Mouse (Mus musculus) left cerebral cortex, postnatal 25 days (tissue): ENCODE data around the gene Dcxr. TPM values are rescaled to one million over a fixed set of nuclear protein-coding genes. Genes with fewer than 3 reads are reported as not detected.

Experiments
- DNase-seq, 2 experiments: peaks; one replicate each; pipeline ENCODE4 v3.0.0; 2022; ENCODE audit warnings: low spot score in 2 of 2, mixed read lengths in 1 of 2
- intact Hi-C: fragments of 180-260 bp; cut with DNase I; formaldehyde crosslinking; loops from one replicate; pipeline ENCODE4 v1.15.1; 2025
- total RNA-seq, 2 experiments: library from RNA; stranded (reverse); gene quantifications; 2 replicates each; pipeline ENCODE4 v1.2.3; 2021

Dcxr gene
- total RNA-seq, 2 experiments from 2014 or later, result 6.1 to 7.4 TPM

DNA sequence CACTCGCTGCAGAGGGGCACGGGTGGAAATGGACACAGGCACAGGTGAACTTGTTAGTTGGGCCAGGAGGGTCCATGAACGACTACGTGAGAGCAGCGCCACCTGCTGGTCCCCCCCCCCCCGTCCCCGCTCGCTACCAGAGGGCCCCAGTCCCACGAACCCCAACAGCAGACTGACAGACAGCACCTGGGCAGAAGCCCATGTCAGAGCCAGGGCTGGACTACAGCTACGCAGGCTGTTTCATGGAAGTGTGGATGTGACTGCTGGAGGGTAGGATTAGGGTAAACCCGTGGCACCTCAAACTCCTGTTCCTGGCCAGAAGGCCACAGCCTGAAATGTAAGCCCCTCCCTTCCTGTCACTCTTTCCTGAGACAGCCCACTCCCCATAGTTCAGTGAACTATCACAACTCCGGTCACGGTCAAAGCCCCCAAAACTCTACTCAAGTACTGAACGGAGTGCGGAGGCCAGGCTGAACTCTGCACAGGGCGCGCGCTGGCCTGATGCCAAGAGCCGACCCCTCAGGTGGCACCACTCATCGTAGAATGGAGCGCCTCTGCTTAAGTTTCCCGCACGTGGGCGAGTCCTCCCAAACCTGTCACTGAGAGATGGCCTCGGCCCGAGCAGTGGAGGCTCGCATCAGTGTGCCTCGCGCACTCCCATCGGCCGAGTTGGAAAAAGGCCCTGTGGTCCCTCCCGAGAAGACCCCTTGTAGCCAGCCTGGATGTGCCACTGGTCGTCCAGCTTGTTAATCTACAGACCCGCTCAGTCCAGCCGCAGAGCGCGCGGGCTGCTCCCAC is 14.1 kb downstream of the Dcxr start:
- DNase-seq, result no peak
- intact Hi-C loops, result loop anchor here (2.0 kb wide), 4 partner anchors 54 to 132 kb away; partner anchors contain the start of genes Arhgdia and Sirt7

- intact Hi-C loops, result loop anchor here (2.0 kb wide), 4 partner anchors 53 to 131 kb away; partner anchors contain the start of genes Arhgdia and Sirt7
- DNase-seq, result no peak
Observed at GRCm38 (mm10) chr11:120711980-120712604, 15.0 kb downstream of the Dcxr start.

DNA sequence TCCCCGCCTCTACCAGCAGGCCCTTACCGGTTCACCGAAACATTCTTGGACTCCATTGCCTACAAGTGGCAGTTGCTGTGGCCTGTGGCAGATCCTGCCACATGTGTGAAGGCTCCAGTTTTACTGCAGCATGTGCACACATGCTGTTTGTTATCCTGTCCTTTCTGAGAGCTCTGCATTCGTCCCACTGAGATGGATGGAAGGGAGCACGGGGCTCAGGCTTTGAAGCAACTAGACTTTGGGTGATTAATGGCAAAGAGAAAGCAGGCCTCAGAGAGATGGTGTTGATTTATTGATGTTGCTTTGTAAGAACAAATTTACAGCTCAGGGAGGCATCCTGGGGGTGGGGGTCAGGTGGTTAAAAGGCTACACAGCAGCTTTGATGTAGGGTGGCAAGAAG is 16.4 kb downstream of the Dcxr start:
- DNase-seq, result no peak
- intact Hi-C loops, result no loop called here

- intact Hi-C loops, result no loop called here
- no peak for DNase-seq
Observed at GRCm38 (mm10) chr11:120709551-120709950, 17.5 kb downstream of the Dcxr start.

DNA sequence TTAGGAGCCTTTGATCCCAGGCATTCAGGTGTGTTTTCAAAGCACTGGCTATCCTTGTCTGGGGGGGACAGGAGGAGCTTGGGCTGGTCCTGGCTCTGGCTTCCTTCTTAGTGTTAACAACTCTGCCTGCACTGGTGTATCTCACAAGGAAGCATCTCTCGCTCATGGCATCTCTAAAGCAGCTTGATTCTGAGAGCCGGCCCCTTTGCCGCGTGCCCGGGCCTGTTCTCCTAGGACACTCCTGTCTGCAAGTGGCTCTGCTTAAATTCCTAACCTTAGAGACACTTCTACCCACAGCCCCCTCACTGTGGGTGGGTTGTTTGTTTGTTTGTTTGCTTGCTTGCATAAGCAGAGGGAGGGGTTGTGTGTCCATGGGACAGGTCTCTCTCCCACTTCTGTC is 19.1 kb downstream of the Dcxr start:
- intact Hi-C loops, result no loop called here
- DNase-seq, result no peak

DNA sequence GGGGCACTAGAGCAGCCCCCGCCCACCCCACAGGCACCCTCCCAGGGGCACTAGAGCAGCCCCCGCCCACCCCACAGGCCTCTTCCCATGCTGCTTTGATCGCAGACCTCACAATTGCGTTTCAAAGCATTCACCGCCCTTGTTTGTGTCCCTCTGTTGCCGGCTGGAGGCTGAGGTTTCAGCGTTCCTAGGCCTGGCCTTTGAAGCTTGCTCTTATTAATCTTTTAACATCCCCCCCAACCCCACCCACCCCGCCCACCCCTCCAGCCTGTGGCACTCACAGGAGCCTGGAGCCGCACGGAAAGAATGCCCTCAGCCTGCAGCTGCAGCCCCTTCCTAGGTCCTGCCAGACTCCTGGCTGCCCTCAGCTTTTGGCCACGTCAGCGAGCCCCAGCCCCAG is 19.9 kb downstream of the Dcxr start:
- DNase-seq, result no peak
- intact Hi-C loops, result no loop called here

DNA sequence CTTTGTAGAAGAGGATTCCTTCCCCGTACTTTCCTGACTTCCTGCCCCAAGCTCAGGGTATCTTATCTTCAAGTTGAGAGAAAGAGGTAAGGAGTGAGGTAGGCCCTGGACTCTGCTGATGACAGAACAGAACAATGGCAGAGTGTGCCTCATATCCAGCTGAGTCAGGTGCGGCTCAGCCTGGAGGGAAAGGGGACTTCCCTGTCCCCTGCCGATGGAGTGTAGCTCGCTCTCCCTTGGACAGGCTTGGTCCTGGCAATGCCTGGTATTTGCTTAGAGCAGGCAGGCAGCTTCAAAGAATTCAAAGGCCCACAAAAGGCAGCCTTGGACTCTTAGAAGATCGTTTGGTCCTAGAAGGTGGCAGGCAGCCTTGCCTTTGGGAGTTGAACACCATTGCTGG is 21.0 kb downstream of the Dcxr start:
- intact Hi-C loops, result no loop called here
- DNase-seq, result no peak

DNA sequence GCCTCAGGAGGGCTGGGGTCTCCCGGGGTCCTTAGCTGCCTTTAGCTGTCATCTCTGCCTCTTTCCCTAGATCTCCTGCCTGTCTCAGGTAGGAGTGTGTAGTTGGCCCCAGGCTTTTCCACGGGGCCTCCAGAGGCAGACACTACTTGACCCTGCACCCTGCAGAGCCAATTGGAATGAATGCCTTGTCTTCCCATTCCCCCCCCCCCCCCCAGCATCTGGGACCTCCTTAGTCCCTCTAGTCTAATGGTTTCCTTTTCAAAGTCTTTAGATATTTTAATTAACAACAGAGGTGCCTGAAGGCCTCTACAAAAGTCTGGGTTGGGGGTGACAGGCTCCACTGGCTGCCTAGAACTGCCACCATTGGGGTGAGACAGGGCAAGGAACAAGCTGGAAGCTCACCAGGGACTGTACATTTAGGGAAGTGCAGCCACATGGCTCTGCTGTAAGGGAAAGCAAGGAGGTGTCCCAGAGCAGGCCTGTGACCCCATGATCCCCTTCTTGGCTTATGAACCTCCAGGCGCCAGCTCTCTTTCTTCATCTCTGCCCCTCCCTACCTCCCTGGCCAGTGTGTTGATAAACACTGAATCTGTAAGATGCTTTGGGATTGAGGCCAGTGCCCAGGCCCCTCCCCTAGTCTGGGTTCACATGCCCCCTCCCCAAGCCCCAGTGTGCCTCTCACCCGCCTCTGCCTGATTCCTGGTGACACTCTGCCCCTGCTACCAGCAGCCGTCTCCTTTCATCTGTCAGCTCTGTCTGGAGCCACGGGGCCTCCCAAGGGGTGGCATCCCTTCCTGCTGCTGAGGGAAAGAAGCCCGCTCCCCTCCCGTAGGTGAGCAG is 22.4 kb downstream of the Dcxr start:
- intact Hi-C loops, result no loop called here

GRCm38 (mm10) chr11:120703696-120704454 is 23.2 kb downstream of the Dcxr start:
- intact Hi-C loops, result no loop called here
- DNase-seq, result no peak

More for the DNA sequence above, 22.4 kb downstream of the Dcxr start:
- no peak for DNase-seq

DNA sequence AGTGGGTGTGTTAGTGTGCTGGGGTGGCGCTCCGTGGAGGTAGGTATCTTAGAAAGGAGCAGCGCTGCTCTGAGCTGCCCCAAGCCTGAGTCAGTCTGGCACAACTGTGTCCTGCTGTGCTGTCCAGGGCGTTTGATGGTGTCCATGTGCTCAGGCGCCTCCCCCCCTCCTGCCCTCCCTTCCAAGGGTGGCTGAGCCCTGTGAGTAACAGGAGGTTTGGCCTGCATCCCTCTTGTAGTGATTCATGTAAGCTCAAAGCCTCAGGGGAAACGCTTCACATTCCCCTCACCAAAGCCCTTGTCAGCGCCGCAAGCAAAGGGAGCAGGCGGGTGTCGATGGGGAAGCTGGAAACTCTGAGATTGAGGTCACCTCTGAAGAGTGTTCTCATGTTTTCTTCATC is 29.3 kb downstream of the Dcxr start:
- intact Hi-C loops, result no loop called here
- DNase-seq, result no peak

GRCm38 (mm10) chr11:120696568-120696967 is 30.5 kb downstream of the Dcxr start:
- DNase-seq, result no peak
- intact Hi-C loops, result no loop called here

GRCm38 (mm10) chr11:120695641-120696040 is 31.4 kb downstream of the Dcxr start:
- intact Hi-C loops, result no loop called here
- DNase-seq, result no peak

DNA sequence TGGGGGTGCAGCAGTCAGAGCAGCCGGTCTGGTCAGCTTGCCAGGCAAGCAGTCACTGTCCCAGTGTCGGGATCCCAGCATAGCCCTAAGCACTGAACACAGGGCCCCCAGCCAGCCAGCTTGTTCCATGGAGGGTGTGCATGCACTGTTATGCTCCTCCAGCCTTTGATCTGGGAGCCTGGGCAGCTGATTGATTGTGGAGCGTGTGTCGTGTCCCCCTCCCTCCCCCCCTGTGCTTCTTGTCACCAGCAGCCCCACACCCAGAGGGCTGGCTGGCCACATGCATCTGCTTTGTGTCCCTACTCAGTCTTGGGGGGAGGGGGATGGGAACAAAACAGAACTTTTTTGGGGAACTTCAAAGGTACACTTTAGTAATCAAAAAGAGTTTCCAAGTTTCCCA is 31.9 kb downstream of the Dcxr start:
- intact Hi-C loops, result no loop called here
- no peak for DNase-seq

GRCm38 (mm10) chr11:120693461-120693860 is 33.6 kb downstream of the Dcxr start:
- intact Hi-C loops, result no loop called here
- DNase-seq, result no peak

DNA sequence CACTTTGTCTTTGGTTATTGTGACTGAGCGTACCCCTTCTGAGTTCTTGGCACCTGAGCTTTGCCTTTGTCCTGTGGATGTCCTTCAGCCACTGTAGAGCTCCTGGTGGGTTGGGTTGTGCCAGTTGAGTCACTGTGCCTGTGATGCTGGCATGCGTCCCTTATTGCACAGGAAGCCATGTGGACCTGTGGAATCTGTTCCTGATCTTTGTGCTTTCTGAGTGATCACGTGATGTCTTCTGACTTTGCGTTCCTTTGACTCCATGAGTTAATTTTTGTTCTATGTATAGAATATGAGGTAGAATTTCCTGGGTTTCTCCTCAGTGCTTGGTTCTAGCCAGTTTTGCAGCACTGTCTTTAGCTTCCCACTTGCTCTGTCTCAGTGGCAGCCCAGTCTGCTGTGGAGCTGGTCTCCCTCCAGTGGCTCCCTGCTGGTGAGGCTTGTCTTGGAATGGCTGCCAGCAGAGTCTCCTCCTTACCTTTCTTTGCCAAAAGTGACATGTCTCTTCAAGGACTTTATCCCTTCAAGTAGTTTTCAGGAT is 34.5 kb downstream of the Dcxr start:
- intact Hi-C loops, result no loop called here
- DNase-seq, result peak in 1 of 2 experiments; percentile 58

DNA sequence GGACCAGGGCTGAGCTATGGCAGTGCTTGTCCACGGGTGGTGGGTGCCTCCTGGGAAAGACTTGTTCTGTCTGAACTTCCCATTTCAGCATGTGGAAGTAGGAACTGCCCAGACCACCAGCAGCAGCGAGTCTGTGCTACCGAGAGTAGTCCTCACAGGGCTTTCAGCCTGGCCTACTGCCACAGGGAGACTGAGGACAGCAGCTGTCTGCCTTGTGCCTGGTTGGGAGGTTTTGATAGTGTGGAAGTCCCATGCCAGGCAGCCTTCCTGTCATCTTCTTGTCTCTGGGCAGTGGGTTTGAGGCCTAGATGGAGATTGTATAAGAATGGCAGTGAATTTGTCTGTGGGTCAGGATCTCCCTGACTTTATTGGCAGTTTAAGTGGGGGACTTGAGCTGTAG is 37.7 kb downstream of the Dcxr start:
- no peak for DNase-seq
- intact Hi-C loops, result no loop called here

- intact Hi-C loops, result no loop called here
- DNase-seq, result no peak
Observed at GRCm38 (mm10) chr11:120686650-120687272, 40.3 kb downstream of the Dcxr start.

DNA sequence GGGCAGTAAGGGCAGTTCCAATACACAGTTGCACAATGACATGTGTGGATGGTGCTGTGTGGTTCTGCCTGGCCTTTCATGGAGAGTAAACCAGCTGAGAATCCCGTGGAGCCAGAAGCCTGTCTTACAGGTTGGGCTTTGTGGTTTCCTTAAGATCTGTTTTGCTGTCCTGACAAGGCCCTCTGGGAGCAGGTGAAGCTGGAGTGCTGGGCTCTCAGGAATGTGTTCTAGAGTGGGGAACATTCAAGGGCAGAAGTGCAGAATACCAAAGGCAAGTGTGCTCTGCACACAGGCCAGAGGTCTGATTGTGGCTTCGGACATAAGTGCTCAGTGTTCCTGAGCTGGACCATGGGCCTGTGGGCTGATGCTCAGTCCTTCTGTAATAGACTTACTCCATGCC is 42.4 kb downstream of the Dcxr start:
- intact Hi-C loops, result no loop called here
- DNase-seq, result no peak

- no peak for DNase-seq
- intact Hi-C loops, result no loop called here
Observed at GRCm38 (mm10) chr11:120684086-120684485, 43.0 kb downstream of the Dcxr start.
